Mouse (Mus musculus): ENCODE measurements at regions not wholly inside any gene's neighbourhood (a gene's known extent, or its start where the extent isn't known, plus 50 kb on each side); places are given as distances from the start of the nearest gene placed in this dataset.

GRCm38 (mm10) chr16:5524375-5524774 lies 268.6 kb upstream of the Eef2kmt start:
- H3K36me3 ChIP-seq (ENCODE audit: control insufficient read depth, insufficient read depth, low read length, poor library complexity, severe bottlenecking), result no peaks in the 10 kb centered on the region
- DNase-seq (ENCODE audit: low read depth, low spot score), result no peak
- no peak overlapping the region for H3K27ac ChIP-seq (ENCODE audit: insufficient read depth, low read depth, low read length, poor library complexity, severe bottlenecking)
- no peak overlapping the region for H3K4me3 ChIP-seq (ENCODE audit: insufficient read depth in 1 of 2, low read depth in 1 of 2, low read length in 2 of 2, poor library complexity in 1 of 2, severe bottlenecking in 1 of 2)
- no peak for TF ChIP-seq ZNF384 (IDR thresholded peaks at IDR 0.05; ENCODE audit: low read depth, low read length)
- TF ChIP-seq ZC3H11A (IDR thresholded peaks at IDR 0.05; ENCODE audit: borderline replicate concordance, low read depth, low read length), result no peak
- no peak for TF ChIP-seq MAFK (IDR thresholded peaks at IDR 0.05; ENCODE audit: insufficient read depth, low read depth, low read length)
- TF ChIP-seq CHD2 (IDR thresholded peaks at IDR 0.05; ENCODE audit: low read depth, low read length), result no peak
- no peak for TF ChIP-seq HCFC1 (IDR thresholded peaks at IDR 0.05; ENCODE audit: borderline replicate concordance, insufficient read depth, low read length)
- no peak overlapping the region for H3K9ac ChIP-seq (ENCODE audit: insufficient read depth, low read depth, low read length, poor library complexity, severe bottlenecking)
- in situ Hi-C loops (cut with MboI; ENCODE audit: low sequenced_read_pairs in 2 of 2, unreplicated experiment in 2 of 2), result no loop called here
- H3K9me3 ChIP-seq (ENCODE audit: control insufficient read depth, insufficient read depth, low read depth, low read length), result no peaks in the 10 kb centered on the region
- H3K4me1 ChIP-seq (ENCODE audit: control insufficient read depth in 2 of 2, insufficient read depth in 2 of 2, low read length in 2 of 2, poor library complexity in 1 of 2), result peaks cover 0 to 3% of the 10 kb centered on the region in 2 experiments; a peak in 1 of 4 replicates

GRCm38 (mm10) chr16:5523402-5524021 lies 267.7 kb upstream of the Eef2kmt start:
- in situ Hi-C loops (cut with MboI; ENCODE audit: low sequenced_read_pairs in 2 of 2, unreplicated experiment in 2 of 2), result no loop called here
- Histone ChIP-seq H3K4me1 (ENCODE audit: control insufficient read depth in 2 of 2, insufficient read depth in 2 of 2, low read length in 2 of 2, poor library complexity in 1 of 2) (peaks cover 0 to 3% of the 10 kb centered on the region in 2 experiments; a peak in 1 of 4 replicates), H3K4me3 (ENCODE audit: insufficient read depth in 1 of 2, low read depth in 1 of 2, low read length in 2 of 2, poor library complexity in 1 of 2, severe bottlenecking in 1 of 2) (no peak overlapping the region), H3K9me3 (ENCODE audit: control insufficient read depth, insufficient read depth, low read depth, low read length) (no peaks in the 10 kb centered on the region), H3K36me3 (ENCODE audit: control insufficient read depth, insufficient read depth, low read length, poor library complexity, severe bottlenecking) (no peaks in the 10 kb centered on the region), H3K27ac (ENCODE audit: insufficient read depth, low read depth, low read length, poor library complexity, severe bottlenecking) (no peak overlapping the region), H3K9ac (ENCODE audit: insufficient read depth, low read depth, low read length, poor library complexity, severe bottlenecking) (no peak overlapping the region)
- DNase-seq (ENCODE audit: low read depth, low spot score), result no peak
- TF ChIP-seq MAFK (IDR thresholded peaks at IDR 0.05; ENCODE audit: insufficient read depth, low read depth, low read length), result no peak
- TF ChIP-seq ZNF384 (IDR thresholded peaks at IDR 0.05; ENCODE audit: low read depth, low read length), result no peak
- no peak for TF ChIP-seq HCFC1 (IDR thresholded peaks at IDR 0.05; ENCODE audit: borderline replicate concordance, insufficient read depth, low read length)
- no peak for TF ChIP-seq ZC3H11A (IDR thresholded peaks at IDR 0.05; ENCODE audit: borderline replicate concordance, low read depth, low read length)
- TF ChIP-seq CHD2 (IDR thresholded peaks at IDR 0.05; ENCODE audit: low read depth, low read length), result no peak

GRCm38 (mm10) chr16:5517746-5518145 lies 262.0 kb upstream of the Eef2kmt start:
- Histone ChIP-seq H3K9me3 (ENCODE audit: control insufficient read depth, insufficient read depth, low read depth, low read length) (no peaks in the 10 kb centered on the region), H3K36me3 (ENCODE audit: control insufficient read depth, insufficient read depth, low read length, poor library complexity, severe bottlenecking) (no peaks in the 10 kb centered on the region), H3K4me3 (ENCODE audit: insufficient read depth in 1 of 2, low read depth in 1 of 2, low read length in 2 of 2, poor library complexity in 1 of 2, severe bottlenecking in 1 of 2) (no peak overlapping the region), H3K27ac (ENCODE audit: insufficient read depth, low read depth, low read length, poor library complexity, severe bottlenecking) (no peak overlapping the region), H3K9ac (ENCODE audit: insufficient read depth, low read depth, low read length, poor library complexity, severe bottlenecking) (no peak overlapping the region), H3K4me1 (ENCODE audit: control insufficient read depth in 2 of 2, insufficient read depth in 2 of 2, low read length in 2 of 2, poor library complexity in 1 of 2) (no peaks in the 10 kb centered on the region)
- DNase-seq (ENCODE audit: low read depth, low spot score), result no peak
- TF ChIP-seq CHD2 (IDR thresholded peaks at IDR 0.05; ENCODE audit: low read depth, low read length) (no peak), ZNF384 (IDR thresholded peaks at IDR 0.05; ENCODE audit: low read depth, low read length) (no peak), MAFK (IDR thresholded peaks at IDR 0.05; ENCODE audit: insufficient read depth, low read depth, low read length) (no peak), ZC3H11A (IDR thresholded peaks at IDR 0.05; ENCODE audit: borderline replicate concordance, low read depth, low read length) (no peak), HCFC1 (IDR thresholded peaks at IDR 0.05; ENCODE audit: borderline replicate concordance, insufficient read depth, low read length) (no peak)
- in situ Hi-C loops (cut with MboI; ENCODE audit: low sequenced_read_pairs in 2 of 2, unreplicated experiment in 2 of 2), result no loop called here

GRCm38 (mm10) chr16:5515867-5516266 lies 260.1 kb upstream of the Eef2kmt start:
- H3K36me3 ChIP-seq (ENCODE audit: control insufficient read depth, insufficient read depth, low read length, poor library complexity, severe bottlenecking), result no peaks in the 10 kb centered on the region
- no peaks in the 10 kb centered on the region for H3K9me3 ChIP-seq (ENCODE audit: control insufficient read depth, insufficient read depth, low read depth, low read length)
- H3K27ac ChIP-seq (ENCODE audit: insufficient read depth, low read depth, low read length, poor library complexity, severe bottlenecking), result no peak overlapping the region
- no peak overlapping the region for H3K9ac ChIP-seq (ENCODE audit: insufficient read depth, low read depth, low read length, poor library complexity, severe bottlenecking)
- no peaks in the 10 kb centered on the region for H3K4me1 ChIP-seq (ENCODE audit: control insufficient read depth in 2 of 2, insufficient read depth in 2 of 2, low read length in 2 of 2, poor library complexity in 1 of 2)
- DNase-seq (ENCODE audit: low read depth, low spot score), result no peak
- no peak overlapping the region for H3K4me3 ChIP-seq (ENCODE audit: insufficient read depth in 1 of 2, low read depth in 1 of 2, low read length in 2 of 2, poor library complexity in 1 of 2, severe bottlenecking in 1 of 2)
- TF ChIP-seq HCFC1 (IDR thresholded peaks at IDR 0.05; ENCODE audit: borderline replicate concordance, insufficient read depth, low read length) (no peak), ZNF384 (IDR thresholded peaks at IDR 0.05; ENCODE audit: low read depth, low read length) (no peak), CHD2 (IDR thresholded peaks at IDR 0.05; ENCODE audit: low read depth, low read length) (no peak), MAFK (IDR thresholded peaks at IDR 0.05; ENCODE audit: insufficient read depth, low read depth, low read length) (no peak), ZC3H11A (IDR thresholded peaks at IDR 0.05; ENCODE audit: borderline replicate concordance, low read depth, low read length) (no peak)
- in situ Hi-C loops (cut with MboI; ENCODE audit: low sequenced_read_pairs in 2 of 2, unreplicated experiment in 2 of 2), result no loop called here

Data from ES-E14 (cell line).